21 mouse cellular contexts compared by ENCODE assay signal in the genomic region with DNA sequence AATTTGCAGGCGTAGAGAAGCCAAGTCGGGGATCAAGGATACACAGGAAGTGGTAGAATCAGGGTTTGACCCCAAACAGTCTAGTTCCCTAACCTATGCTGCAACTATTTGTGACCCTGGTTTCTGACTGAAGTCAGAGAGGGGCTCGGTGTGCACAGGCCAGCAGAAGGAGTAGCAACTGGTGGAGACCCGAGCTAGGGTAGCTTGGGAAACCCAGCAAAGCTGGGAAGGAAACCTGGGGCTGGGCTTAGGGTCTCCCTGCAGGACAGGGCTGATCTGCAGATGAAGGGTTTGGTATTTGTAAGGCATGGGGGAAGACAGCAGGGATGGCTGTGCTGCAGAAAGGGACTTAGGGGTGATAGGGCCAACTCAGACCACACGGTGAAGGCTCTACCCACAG. TPM values are rescaled to one million over a fixed set of nuclear protein-coding genes. Genes with fewer than 3 reads are reported as not detected.
DNase-seq lines count a peak whose midpoint lies in the region; ATAC-seq and TF ChIP-seq lines count a peak whose summit lies in the region.
"Had no signal": no experiment of that assay in that cellular context is flagged by ENCODE, and none has a peak within 500 bp of the region (broad histone marks: within the 10 kb centered on the region; RNA-seq: fewer than 3 reads in every experiment).

No protein-coding gene starts in this region.

- WGBS in intestine, embryonic 14.5 days: 75% methylated on average over 5 of the region's 5 CpGs
- WGBS in intestine, postnatal 0 days: 78% methylated on average over 5 of the region's 5 CpGs
- 63% methylated on average over 5 of the region's 5 CpGs for WGBS in liver, embryonic 11.5 days

- no peak overlapping the region for H3K27ac ChIP-seq in intestine, embryonic 14.5 days (ENCODE audit: low read depth)
- H3K27ac ChIP-seq in intestine, postnatal 0 days (ENCODE audit: low read depth, low read length): no peak overlapping the region
- no peak overlapping the region for H3K27ac ChIP-seq in liver, embryonic 11.5 days (ENCODE audit: low read depth, low read length)
- H3K27ac ChIP-seq: embryonic facial prominence, embryonic 15.5 days; forebrain, embryonic 12.5 days; hindbrain, embryonic 14.5 days; liver, embryonic 13.5 days; midbrain, embryonic 10.5 days had no signal

- H3K9me3 ChIP-seq in intestine, embryonic 14.5 days (ENCODE audit: control insufficient read depth, low read length): no peaks in the 10 kb centered on the region
- H3K9me3 ChIP-seq in intestine, postnatal 0 days (ENCODE audit: control insufficient read depth): no peaks in the 10 kb centered on the region
- H3K9me3 ChIP-seq in liver, embryonic 11.5 days (ENCODE audit: control insufficient read depth, low read length): no peaks in the 10 kb centered on the region
- H3K9me3 ChIP-seq: embryonic facial prominence, embryonic 15.5 days; forebrain, embryonic 12.5 days had no signal

- no peaks in the 10 kb centered on the region for H3K36me3 ChIP-seq in intestine, embryonic 14.5 days (ENCODE audit: control insufficient read depth, insufficient read depth, low read length)
- no peaks in the 10 kb centered on the region for H3K36me3 ChIP-seq in intestine, postnatal 0 days (ENCODE audit: control insufficient read depth, insufficient read depth)
- no peaks in the 10 kb centered on the region for H3K36me3 ChIP-seq in liver, embryonic 11.5 days (ENCODE audit: control insufficient read depth, insufficient read depth, low read length)
- H3K36me3 ChIP-seq: embryonic facial prominence, embryonic 15.5 days; forebrain, embryonic 12.5 days; liver, embryonic 13.5 days; midbrain, embryonic 10.5 days had no signal

- H3K9ac ChIP-seq in intestine, embryonic 14.5 days (ENCODE audit: low read length): no peak overlapping the region
- H3K9ac ChIP-seq in intestine, postnatal 0 days (ENCODE audit: low read depth, low read length): no peak overlapping the region
- no peak overlapping the region for H3K9ac ChIP-seq in liver, embryonic 11.5 days (ENCODE audit: low read depth, low read length)
- H3K9ac ChIP-seq: embryonic facial prominence, embryonic 15.5 days; forebrain, embryonic 12.5 days; hindbrain, embryonic 14.5 days; liver, embryonic 13.5 days; lung, embryonic 14.5 days had no signal

- peak; percentile 41 for DNase-seq in intestine, embryonic 14.5 days (ENCODE audit: low spot score)
- peak; percentile 29 for DNase-seq in liver, embryonic 11.5 days (ENCODE audit: low spot score)
- DNase-seq in liver: no peak
- DNase-seq: adrenal gland, postnatal 36 days; cerebellum, adult 11-12 months; embryo, embryonic 11 days; liver, embryonic 13.5 days; lung, postnatal 36 days had no signal

- H3K4me3 ChIP-seq in intestine, embryonic 14.5 days (ENCODE audit: low read depth, low read length): no peak overlapping the region
- no peak overlapping the region for H3K4me3 ChIP-seq in intestine, postnatal 0 days (ENCODE audit: low read depth, low read length)
- H3K4me3 ChIP-seq in liver, embryonic 11.5 days (ENCODE audit: low read depth, low read length): no peak overlapping the region
- H3K4me3 ChIP-seq: embryonic facial prominence, embryonic 15.5 days; forebrain, embryonic 12.5 days; liver, embryonic 13.5 days; midbrain, embryonic 10.5 days had no signal

- H3K4me2 ChIP-seq in intestine, embryonic 14.5 days (ENCODE audit: low read length): no peak overlapping the region
- no peak overlapping the region for H3K4me2 ChIP-seq in intestine, postnatal 0 days (replicated peaks; ENCODE audit: low read depth)
- H3K4me2 ChIP-seq in liver, embryonic 11.5 days: no peak overlapping the region
- H3K4me2 ChIP-seq: embryonic facial prominence, embryonic 15.5 days; forebrain, embryonic 12.5 days; hindbrain, embryonic 14.5 days; liver, embryonic 13.5 days; lung, embryonic 14.5 days had no signal

- no peak for ATAC-seq in intestine, embryonic 14.5 days (replicated peaks; ENCODE audit: low FRiP score, low TSS enrichment, low read depth)
- no peak for ATAC-seq in intestine, postnatal 0 days
- no peak for ATAC-seq in liver, embryonic 11.5 days (replicated peaks; ENCODE audit: low FRiP score)
- peak; percentile 2 to 34; a peak in 1 of 4 replicates for ATAC-seq in hematopoietic stem cell, adult 5-6 weeks (replicated peaks in 1 of 2; ENCODE audit: insufficient read depth in 1 of 2, low FRiP score in 2 of 2, low TSS enrichment in 1 of 2, low read depth in 1 of 2, poor library complexity in 2 of 2, severe bottlenecking in 2 of 2)
- peak; percentile 8 for ATAC-seq in megakaryocyte progenitor cell, adult 5-6 weeks (replicated peaks; ENCODE audit: poor library complexity)
- ATAC-seq in inflammation-experienced regulatory T-cells, adult 6 months: no peak
- ATAC-seq: intestine, embryonic 16.5 days had no signal

- H3K4me1 ChIP-seq in intestine, embryonic 14.5 days (replicated peaks; ENCODE audit: control insufficient read depth, insufficient read depth, low read length): peaks cover 15% of the 10 kb centered on the region
- H3K4me1 ChIP-seq in intestine, postnatal 0 days (replicated peaks; ENCODE audit: control insufficient read depth, insufficient read depth, low read length): no peaks in the 10 kb centered on the region
- H3K4me1 ChIP-seq in liver, embryonic 11.5 days (replicated peaks; ENCODE audit: control insufficient read depth, insufficient read depth, low read length): peaks cover 6% of the 10 kb centered on the region; the same call in 1 of the 2 replicates

- TF ChIP-seq CTCF in intestine, postnatal 0 days (IDR thresholded peaks at IDR 0.05; ENCODE audit: low read depth): no peak

- H3K27me3 ChIP-seq in intestine, embryonic 14.5 days (replicated peaks; ENCODE audit: control insufficient read depth, insufficient read depth, low read length): 0 out of 2 replicates have a peak, but pooled peaks cover under 1% of the 10 kb centered on the region
- no peaks in the 10 kb centered on the region for H3K27me3 ChIP-seq in intestine, postnatal 0 days (replicated peaks; ENCODE audit: control insufficient read depth, insufficient read depth, low read length)
- peaks cover 14% of the 10 kb centered on the region for H3K27me3 ChIP-seq in liver, embryonic 11.5 days (replicated peaks; ENCODE audit: control insufficient read depth, insufficient read depth, low read length)
- H3K27me3 ChIP-seq: embryonic facial prominence, embryonic 15.5 days had no signal

RNA-seq across cellular contexts. Expression of a gene that starts 24.6 kb away (rescaled TPM):
- polyA plus RNA-seq in intestine, embryonic 14.5 days (2014; fragmentation: Nextera tagmentation; extraction: Ambion mirVana): 0.77 and 0.87 TPM in 2 replicates
- 249 and 336 TPM in 2 replicates for polyA plus RNA-seq in intestine, postnatal 0 days (2015; fragmentation: Nextera tagmentation; extraction: Ambion mirVana)
- polyA plus RNA-seq in liver, embryonic 11.5 days (2014; fragmentation: Nextera tagmentation; extraction: Ambion mirVana): 0.17 and 0.23 TPM in 2 replicates
- total RNA-seq in hematopoietic stem cell, adult 5-6 weeks (2017): not detected in 2 replicates
- total RNA-seq in megakaryocyte progenitor cell, adult 5-6 weeks (2015): not detected in 2 replicates
- not detected in 2 replicates for total RNA-seq in megakaryocyte progenitor cell, adult 5-6 weeks (2017)
- not detected for polyA plus RNA-seq in inflammation-experienced regulatory T-cells, adult 6 months (2017; shearing (Covaris generic))
- total RNA-seq: left cerebral cortex, postnatal 4 days had no signal
- polyA plus RNA-seq: C2C12; embryonic facial prominence, embryonic 15.5 days; forebrain, embryonic 12.5 days; hindbrain, embryonic 14.5 days; lung, embryonic 14.5 days; midbrain, embryonic 10.5 days had no signal

RNA-seq across cellular contexts. Expression of a gene that starts 41.2 kb away (rescaled TPM):
- 0.65 and 0.90 TPM in 2 replicates for polyA plus RNA-seq in intestine, embryonic 14.5 days (2014; fragmentation: Nextera tagmentation; extraction: Ambion mirVana)
- 13.9 and 14.0 TPM in 2 replicates for polyA plus RNA-seq in intestine, postnatal 0 days (2015; fragmentation: Nextera tagmentation; extraction: Ambion mirVana)
- not detected in 2 replicates for polyA plus RNA-seq in liver, embryonic 11.5 days (2014; fragmentation: Nextera tagmentation; extraction: Ambion mirVana)
- total RNA-seq in hematopoietic stem cell, adult 5-6 weeks (2017): 4.6 and 12.5 TPM in 2 replicates
- total RNA-seq in megakaryocyte progenitor cell, adult 5-6 weeks (2015): 2.0 and 5.3 TPM in 2 replicates
- 2.5 and 2.9 TPM in 2 replicates for total RNA-seq in megakaryocyte progenitor cell, adult 5-6 weeks (2017)
- polyA plus RNA-seq in inflammation-experienced regulatory T-cells, adult 6 months (2017; shearing (Covaris generic)): 100 to 1,000 TPM in 2 of 3 experiments, 10 to 100 TPM in 1; 72.5 to 144 (median 103) TPM

RNA-seq across cellular contexts. Expression of a gene that starts 58.2 kb away (rescaled TPM):
- polyA plus RNA-seq in intestine, embryonic 14.5 days (2014; fragmentation: Nextera tagmentation; extraction: Ambion mirVana): 0.12 and 0.16 TPM in 2 replicates
- 0.82 and 1.0 TPM in 2 replicates for polyA plus RNA-seq in intestine, postnatal 0 days (2015; fragmentation: Nextera tagmentation; extraction: Ambion mirVana)
- polyA plus RNA-seq in liver, embryonic 11.5 days (2014; fragmentation: Nextera tagmentation; extraction: Ambion mirVana): 0.07 TPM in 1 of 2 replicates, not detected in the other
- not detected in 2 replicates for total RNA-seq in hematopoietic stem cell, adult 5-6 weeks (2017)
- not detected in 2 replicates for total RNA-seq in megakaryocyte progenitor cell, adult 5-6 weeks (2015)
- total RNA-seq in megakaryocyte progenitor cell, adult 5-6 weeks (2017): not detected in 2 replicates
- not detected for polyA plus RNA-seq in inflammation-experienced regulatory T-cells, adult 6 months (2017; shearing (Covaris generic))
- total RNA-seq: layer of hippocampus, adult 8-10 months; left cerebral cortex, postnatal 4 days had no signal
- polyA plus RNA-seq: C2C12 had no signal

Comparison
In these comparisons a context has a peak if more than half of its experiments do, and no peak if none do; other contexts are left out.
1. RNA of a gene that starts 24.6 kb away (polyA plus RNA-seq): 249 to 336 TPM in intestine, postnatal 0 days; 0.77 to 0.87 TPM in intestine, embryonic 14.5 days, 0.17 to 0.23 TPM in liver, embryonic 11.5 days and not detected in inflammation-experienced regulatory T-cells, adult 6 months; every median in the first group is over 100 times any median in the second.
2. ATAC-seq: peak in hematopoietic stem cell, adult 5-6 weeks (2 of 2) and megakaryocyte progenitor cell, adult 5-6 weeks (single experiment); none in intestine, embryonic 14.5 days (single experiment), intestine, postnatal 0 days (single experiment), liver, embryonic 11.5 days (single experiment) and inflammation-experienced regulatory T-cells, adult 6 months (single experiment).